Mouse (Mus musculus): ENCODE measurements around the gene Gm6676. TPM values are rescaled to one million over a fixed set of nuclear protein-coding genes. Genes with fewer than 3 reads are reported as not detected.
"Not testable (repeated sequence)": the region's sequence is repeated elsewhere in the genome, so short reads cannot be mapped to it uniquely, and the experiment has no call there.

Gene Gm6676
- polyA plus RNA-seq (2012; rRNA removed): not detected in 2 replicates

DNA sequence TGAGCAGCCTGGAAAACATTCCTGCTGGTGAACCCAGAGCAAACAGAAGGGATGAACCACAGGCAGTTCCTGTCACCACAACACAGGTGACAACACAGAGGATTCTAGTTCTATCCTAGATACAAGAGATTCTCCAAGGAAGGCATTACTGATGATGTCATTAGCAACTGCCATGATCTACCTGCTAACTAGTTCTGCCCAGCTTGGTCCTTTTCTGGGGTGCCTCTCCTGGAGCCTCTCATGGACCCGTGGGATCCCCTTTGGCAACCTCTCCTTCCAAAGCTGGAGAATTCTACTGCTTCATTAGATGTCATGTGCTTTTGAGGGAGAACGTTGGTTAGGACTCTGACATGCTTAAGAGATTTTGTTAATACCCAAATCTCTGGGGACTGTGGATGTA is at the start of gene Gm6676:
Gene Gm6676 (minus strand): TSS at position 101 of the 400 bp plus-strand sequence.
- not testable (repeated sequence) for DNase-seq (ENCODE audit: low spot score)

DNA sequence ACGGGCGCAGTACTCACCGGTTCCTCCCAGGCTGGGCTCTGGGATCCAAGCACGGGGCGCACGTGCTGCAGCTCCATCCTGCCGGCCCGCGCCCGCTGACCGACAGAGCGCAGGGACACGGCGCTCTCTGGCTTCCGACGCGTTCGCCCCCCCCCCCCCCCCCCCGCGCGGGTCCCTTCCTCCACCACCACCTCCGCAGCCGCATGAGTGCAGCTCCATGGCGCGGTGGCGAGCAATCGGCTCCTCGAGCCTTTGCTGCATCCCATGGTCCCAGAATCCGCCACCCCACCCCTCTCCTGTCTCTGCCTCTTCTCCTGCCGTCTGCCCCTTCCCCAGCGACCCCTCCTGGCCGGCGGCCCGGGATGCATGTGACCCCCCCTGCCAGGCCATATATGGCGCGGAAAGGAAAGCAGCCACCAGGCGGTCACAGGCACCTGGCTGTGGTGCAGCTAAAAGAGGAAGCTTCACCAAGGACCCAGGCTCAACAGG is 49.3 kb upstream of the Gm6676 start, which contains the start of gene Gm3512:
Gene Gm3512 (minus strand): TSS at position 51 of the 489 bp plus-strand sequence.
- DNase-seq (ENCODE audit: low spot score): peak; percentile 21

DNA sequence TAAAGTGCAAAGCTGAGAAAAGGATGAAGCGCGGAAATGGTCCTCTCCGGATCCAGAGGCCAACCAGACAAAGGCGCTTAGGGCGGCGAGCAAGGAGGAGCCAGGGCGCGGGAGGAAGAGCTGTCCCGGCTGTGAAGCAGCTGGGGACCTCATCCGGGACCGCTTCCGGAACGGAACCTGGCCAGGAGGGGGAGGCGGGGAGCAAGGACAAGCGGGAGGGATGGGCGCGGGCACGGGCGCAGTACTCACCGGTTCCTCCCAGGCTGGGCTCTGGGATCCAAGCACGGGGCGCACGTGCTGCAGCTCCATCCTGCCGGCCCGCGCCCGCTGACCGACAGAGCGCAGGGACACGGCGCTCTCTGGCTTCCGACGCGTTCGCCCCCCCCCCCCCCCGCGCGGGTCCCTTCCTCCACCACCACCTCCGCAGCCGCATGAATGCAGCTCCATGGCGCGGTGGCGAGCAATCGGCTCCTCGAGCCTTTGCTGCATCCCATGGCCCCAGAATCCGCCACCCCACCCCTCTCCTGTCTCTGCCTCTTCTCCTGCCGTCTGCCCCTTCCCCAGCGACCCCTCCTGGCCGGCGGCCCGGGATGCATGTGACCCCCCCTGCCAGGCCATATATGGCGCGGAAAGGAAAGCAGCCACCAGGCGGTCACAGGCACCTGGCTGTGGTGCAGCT is 19.9 kb downstream of the Gm6676 start:
- DNase-seq (ENCODE audit: low spot score): peak; percentile 20

DNA sequence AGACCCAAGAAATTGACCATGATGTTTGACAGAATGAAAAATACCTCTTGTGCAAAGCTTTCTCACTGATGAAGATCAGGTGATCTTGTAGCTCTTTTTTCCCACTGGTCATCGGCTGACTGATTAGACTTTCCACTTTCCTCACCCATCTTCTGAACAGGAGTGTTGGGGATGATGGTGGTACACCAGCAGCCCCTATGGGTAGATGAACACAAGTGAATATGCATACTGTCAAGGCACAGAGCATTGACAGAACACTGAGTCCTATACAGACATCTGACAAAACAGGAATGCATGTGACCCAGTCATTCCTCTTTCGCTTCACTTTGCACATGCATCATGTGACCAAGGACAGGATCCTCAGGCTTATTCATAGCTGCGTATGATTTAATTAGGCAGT is 24.7 kb downstream of the Gm6676 start, which contains the start of gene Gm3696:
Gene Gm3696 (minus strand): TSS at position 101 of the 400 bp plus-strand sequence.
- DNase-seq (ENCODE audit: low spot score): not testable (repeated sequence)

Other genes with a start within 250 kb of the Gm6676 start
- 1.4 and 1.8 TPM in 2 replicates for gene Gm3667, start 235.4 kb downstream of the Gm6676 start, polyA plus RNA-seq (2012; rRNA removed)
- gene Gm6356, start 151.6 kb downstream of the Gm6676 start, polyA plus RNA-seq (2012; rRNA removed): not detected in 2 replicates
- 0.52 and 0.73 TPM in 2 replicates for gene Gm10406, start 98.0 kb downstream of the Gm6676 start, polyA plus RNA-seq (2012; rRNA removed)
- gene Gm3685, start 80.4 kb downstream of the Gm6676 start, polyA plus RNA-seq (2012; rRNA removed): not detected in 2 replicates
- gene Gm3696, start 24.8 kb downstream of the Gm6676 start, polyA plus RNA-seq (2012; rRNA removed): 4.1 and 5.7 TPM in 2 replicates
- gene Gm3512, start 49.1 kb upstream of the Gm6676 start, polyA plus RNA-seq (2012; rRNA removed): 16.7 and 21.8 TPM in 2 replicates
- not detected in 2 replicates for gene Gm16434, start 69.1 kb upstream of the Gm6676 start, polyA plus RNA-seq (2012; rRNA removed)
- not detected in 2 replicates for gene Gm3727, start 139.3 kb upstream of the Gm6676 start, polyA plus RNA-seq (2012; rRNA removed)
- gene Gm3739, start 189.6 kb upstream of the Gm6676 start, polyA plus RNA-seq (2012; rRNA removed): 3.2 and 4.9 TPM in 2 replicates
- gene Gm5797, start 207.0 kb upstream of the Gm6676 start, polyA plus RNA-seq (2012; rRNA removed): not detected in 2 replicates
- not detected in 2 replicates for gene Gm8374, start 239.7 kb upstream of the Gm6676 start, polyA plus RNA-seq (2012; rRNA removed)

All from urinary bladder, adult 2 months (tissue).